Mouse (Mus musculus) midbrain, embryonic 16.5 days (tissue): ENCODE measurements at regions not wholly inside any gene's neighbourhood (a gene's known extent, or its start where the extent isn't known, plus 50 kb on each side); places are given as distances from the start of the nearest gene placed in this dataset.
"Not testable (repeated sequence)": the region's sequence is repeated elsewhere in the genome, so short reads cannot be mapped to it uniquely, and the experiment has no call there.

Source experiments
- ATAC-seq: fragments of 200-750 bp; cut with Nextera tagmentation; 2 replicates; pipeline ENCODE4 v1.8.0; 2017; ENCODE audit warnings: moderate TSS enrichment
- H3K27ac ChIP-seq: fragments of 300-500 bp; sonication (generic); 2 replicates; pipeline ENCODE4 v1.5.1; 2014; ENCODE audit warnings: mild to moderate bottlenecking, low read length, mixed read lengths
- H3K27me3 ChIP-seq: fragments of 300-500 bp; sonication (generic); 2 replicates; pipeline ENCODE4 v1.6.1; 2014; ENCODE audit warnings: low read depth, low read length, mixed read lengths; ENCODE audit not compliant: control insufficient read depth, insufficient read depth
- H3K36me3 ChIP-seq: fragments of 300-500 bp; sonication (generic); 2 replicates; pipeline ENCODE4 v1.6.1; 2014; ENCODE audit warnings: mild to moderate bottlenecking, low read length, moderate library complexity, mixed read lengths; ENCODE audit not compliant: control insufficient read depth, insufficient read depth
- H3K4me1 ChIP-seq: fragments of 300-500 bp; sonication (generic); 2 replicates; pipeline ENCODE4 v1.6.1; 2014; ENCODE audit warnings: mild to moderate bottlenecking, low read length, mixed read lengths; ENCODE audit not compliant: control insufficient read depth, insufficient read depth
- H3K4me2 ChIP-seq: fragments of 300-500 bp; sonication (generic); 2 replicates; pipeline ENCODE4 v1.6.1; 2014; ENCODE audit warnings: mild to moderate bottlenecking, low read length, mixed read lengths
- H3K4me3 ChIP-seq: fragments of 300-500 bp; sonication (generic); 2 replicates; pipeline ENCODE4 v1.5.1; 2014; ENCODE audit warnings: low read depth, mild to moderate bottlenecking, low read length, moderate library complexity, mixed read lengths
- H3K9ac ChIP-seq: fragments of 300-500 bp; sonication (generic); 2 replicates; pipeline ENCODE4 v1.6.1; 2014; ENCODE audit warnings: low read depth, low read length, mixed read lengths
- H3K9me3 ChIP-seq: fragments of 300-500 bp; sonication (generic); replicated peaks from 2 replicates; pipeline ENCODE4 v1.6.1; 2014; ENCODE audit warnings: mild to moderate bottlenecking, low read length, mixed read lengths; ENCODE audit not compliant: control insufficient read depth, poor library complexity, severe bottlenecking
- WGBS: fragments of 180-500 bp; shearing (Covaris S2); extraction: QIAGEN DNeasy Blood & Tissue Kit; methylation state at CpG from one replicate; pipeline ENCODE4 v1.1.7; 2014; 5-methylcytosine and 5-hydroxymethylcytosine counted together

GRCm38 (mm10) chr4:3059511-3060054 is 107.5 kb upstream of the Vmn1r2 start:
- H3K4me2 ChIP-seq, result no peak overlapping the region
- 63% methylated on average over 2 of the region's 2 CpGs for WGBS
- no peaks in the 10 kb centered on the region for H3K4me1 ChIP-seq
- peaks cover 56% of the 10 kb centered on the region for H3K9me3 ChIP-seq
- H3K36me3 ChIP-seq, result no peaks in the 10 kb centered on the region
- no peak for ATAC-seq
- H3K4me3 ChIP-seq, result no peak overlapping the region
- no peak overlapping the region for H3K27ac ChIP-seq
- H3K27me3 ChIP-seq, result no peaks in the 10 kb centered on the region
- H3K9ac ChIP-seq, result no peak overlapping the region

DNA sequence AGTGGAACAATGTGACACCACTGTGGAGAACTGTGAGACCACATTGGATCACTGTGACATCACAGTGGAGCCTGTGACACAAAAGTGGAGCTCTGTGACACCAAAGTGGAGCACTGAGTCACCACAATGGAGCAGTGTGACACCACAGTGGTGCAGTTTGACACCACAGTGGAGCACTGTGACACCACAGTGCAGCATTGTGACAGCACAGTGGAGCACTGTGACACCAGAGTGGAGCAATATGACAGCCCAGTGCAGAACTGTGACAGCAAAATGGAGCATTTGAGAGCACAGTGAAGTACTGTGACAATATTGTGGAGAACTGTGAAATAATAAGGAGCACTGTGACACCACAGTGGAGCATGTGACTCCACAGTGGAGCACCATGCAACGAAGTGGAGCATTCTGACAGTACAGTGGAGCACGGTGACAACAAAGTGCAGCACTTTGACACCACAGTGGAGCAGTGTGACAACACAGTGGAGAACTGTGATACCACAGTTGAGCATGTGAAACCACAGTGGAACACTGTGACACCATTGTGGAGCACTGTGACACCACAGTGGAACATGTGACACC is 105.0 kb upstream of the Vmn1r2 start:
- no peak overlapping the region for H3K4me3 ChIP-seq
- ATAC-seq, result no peak
- 71% methylated on average over 2 of the region's 2 CpGs for WGBS
- H3K36me3 ChIP-seq, result no peaks in the 10 kb centered on the region
- H3K9me3 ChIP-seq, result peaks cover 59% of the 10 kb centered on the region
- no peaks in the 10 kb centered on the region for H3K27me3 ChIP-seq
- no peak overlapping the region for H3K27ac ChIP-seq
- H3K4me1 ChIP-seq, result no peaks in the 10 kb centered on the region
- no peak overlapping the region for H3K9ac ChIP-seq
- H3K4me2 ChIP-seq, result no peak overlapping the region

GRCm38 (mm10) chr4:3063966-3064365 is 103.2 kb upstream of the Vmn1r2 start:
- no peak overlapping the region for H3K9ac ChIP-seq
- no peaks in the 10 kb centered on the region for H3K36me3 ChIP-seq
- no peak overlapping the region for H3K4me2 ChIP-seq
- H3K4me3 ChIP-seq, result no peak overlapping the region
- no peaks in the 10 kb centered on the region for H3K27me3 ChIP-seq
- peaks cover 70% of the 10 kb centered on the region for H3K9me3 ChIP-seq
- no peak for ATAC-seq
- WGBS, result 60% methylated on average over 3 of the region's 3 CpGs
- H3K27ac ChIP-seq, result no peak overlapping the region
- H3K4me1 ChIP-seq, result no peaks in the 10 kb centered on the region

DNA sequence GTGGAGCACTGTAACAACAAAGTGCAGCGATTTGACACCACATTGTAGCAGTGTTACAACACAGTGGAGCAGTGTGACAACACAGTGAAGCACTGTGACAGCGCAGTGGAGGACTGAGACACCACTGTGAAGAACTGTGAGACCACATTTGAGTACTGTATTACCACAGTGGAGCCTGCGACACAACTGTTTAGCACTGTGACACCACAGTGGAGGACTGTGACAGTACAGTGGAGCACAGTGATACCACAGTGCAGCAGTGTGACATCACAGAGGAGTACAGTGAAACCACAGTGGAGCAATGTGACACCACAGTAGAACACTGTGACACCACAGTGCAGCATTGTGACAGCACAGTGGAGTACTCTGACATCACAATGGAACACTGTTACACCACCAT is 102.5 kb upstream of the Vmn1r2 start:
- H3K4me1 ChIP-seq, result no peaks in the 10 kb centered on the region
- no peak overlapping the region for H3K4me3 ChIP-seq
- 39% methylated on average over 3 of the region's 3 CpGs for WGBS
- H3K27ac ChIP-seq, result no peak overlapping the region
- ATAC-seq, result no peak
- no peak overlapping the region for H3K4me2 ChIP-seq
- peaks cover 75% of the 10 kb centered on the region for H3K9me3 ChIP-seq
- no peaks in the 10 kb centered on the region for H3K27me3 ChIP-seq
- H3K9ac ChIP-seq, result no peak overlapping the region
- H3K36me3 ChIP-seq, result no peaks in the 10 kb centered on the region

GRCm38 (mm10) chr4:3065335-3065734 is 101.8 kb upstream of the Vmn1r2 start:
- H3K27me3 ChIP-seq, H3K36me3 ChIP-seq, H3K27ac ChIP-seq, H3K4me2 ChIP-seq, H3K9ac ChIP-seq, ATAC-seq, H3K4me1 ChIP-seq, H3K4me3 ChIP-seq: not testable (repeated sequence)
- peaks cover 75% of the 10 kb centered on the region for H3K9me3 ChIP-seq
- WGBS, result 76% methylated on average over 3 of the region's 3 CpGs

GRCm38 (mm10) chr4:3066051-3066736 is 100.9 kb upstream of the Vmn1r2 start:
- no peak overlapping the region for H3K4me2 ChIP-seq
- ATAC-seq, result no peak
- H3K27ac ChIP-seq, result no peak overlapping the region
- no peak overlapping the region for H3K4me3 ChIP-seq
- 81% methylated on average over 5 of the region's 5 CpGs for WGBS
- no peaks in the 10 kb centered on the region for H3K4me1 ChIP-seq
- no peak overlapping the region for H3K9ac ChIP-seq
- no peaks in the 10 kb centered on the region for H3K36me3 ChIP-seq
- no peaks in the 10 kb centered on the region for H3K27me3 ChIP-seq
- H3K9me3 ChIP-seq, result peaks cover 78% of the 10 kb centered on the region

DNA sequence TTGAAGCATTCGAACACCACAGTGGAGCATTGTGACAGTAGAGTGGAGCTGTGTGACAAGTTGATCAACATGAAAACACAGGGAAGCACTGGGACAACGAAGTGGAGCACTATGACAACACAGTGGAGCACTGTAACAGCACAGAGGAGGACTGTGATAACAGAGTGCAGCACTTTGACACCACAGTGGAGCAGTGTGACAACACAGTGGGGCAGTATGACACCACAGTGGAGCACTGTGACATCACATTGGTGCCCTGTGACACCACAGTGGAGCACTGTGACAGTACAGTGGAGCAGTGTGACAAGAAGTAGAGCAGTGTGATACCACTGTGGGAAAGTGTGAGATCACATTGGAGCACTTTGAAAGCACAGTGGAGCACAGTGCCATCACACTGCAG is 99.9 kb upstream of the Vmn1r2 start:
- H3K4me3 ChIP-seq, result no peak overlapping the region
- WGBS, result 59% methylated on average over 2 of the region's 2 CpGs
- peak; percentile 6; the same call in 1 of the 2 replicates for ATAC-seq
- H3K4me1 ChIP-seq, result no peaks in the 10 kb centered on the region
- no peaks in the 10 kb centered on the region for H3K27me3 ChIP-seq
- H3K9ac ChIP-seq, result no peak overlapping the region
- no peak overlapping the region for H3K27ac ChIP-seq
- no peaks in the 10 kb centered on the region for H3K36me3 ChIP-seq
- H3K9me3 ChIP-seq, result peaks cover 77% of the 10 kb centered on the region
- H3K4me2 ChIP-seq, result no peak overlapping the region

- H3K9ac ChIP-seq, result no peak overlapping the region
- no peaks in the 10 kb centered on the region for H3K4me1 ChIP-seq
- H3K36me3 ChIP-seq, result no peaks in the 10 kb centered on the region
- H3K9me3 ChIP-seq, result peaks cover 77% of the 10 kb centered on the region
- no peak overlapping the region for H3K27ac ChIP-seq
- WGBS, result 38% methylated on average over 2 of the region's 2 CpGs
- H3K4me3 ChIP-seq, result no peak overlapping the region
- no peaks in the 10 kb centered on the region for H3K27me3 ChIP-seq
- H3K4me2 ChIP-seq, result no peak overlapping the region
- ATAC-seq, result peak; percentile 60
Observed at GRCm38 (mm10) chr4:3067666-3068065, 99.5 kb upstream of the Vmn1r2 start.
